Mouse (Mus musculus): Measurements from ENCODE around the gene Phldb1. TPM values are rescaled to one million over a fixed set of nuclear protein-coding genes. Genes with fewer than 3 reads are reported as not detected.
"Not testable (repeated sequence)": the region's sequence is repeated elsewhere in the genome, so short reads cannot be mapped to it uniquely, and the experiment has no call there.

Phldb1 gene
- 45.0 and 53.6 TPM in 2 replicates for polyA plus RNA-seq (2015; fragmentation: Nextera tagmentation; extraction: Ambion mirVana)

DNA sequence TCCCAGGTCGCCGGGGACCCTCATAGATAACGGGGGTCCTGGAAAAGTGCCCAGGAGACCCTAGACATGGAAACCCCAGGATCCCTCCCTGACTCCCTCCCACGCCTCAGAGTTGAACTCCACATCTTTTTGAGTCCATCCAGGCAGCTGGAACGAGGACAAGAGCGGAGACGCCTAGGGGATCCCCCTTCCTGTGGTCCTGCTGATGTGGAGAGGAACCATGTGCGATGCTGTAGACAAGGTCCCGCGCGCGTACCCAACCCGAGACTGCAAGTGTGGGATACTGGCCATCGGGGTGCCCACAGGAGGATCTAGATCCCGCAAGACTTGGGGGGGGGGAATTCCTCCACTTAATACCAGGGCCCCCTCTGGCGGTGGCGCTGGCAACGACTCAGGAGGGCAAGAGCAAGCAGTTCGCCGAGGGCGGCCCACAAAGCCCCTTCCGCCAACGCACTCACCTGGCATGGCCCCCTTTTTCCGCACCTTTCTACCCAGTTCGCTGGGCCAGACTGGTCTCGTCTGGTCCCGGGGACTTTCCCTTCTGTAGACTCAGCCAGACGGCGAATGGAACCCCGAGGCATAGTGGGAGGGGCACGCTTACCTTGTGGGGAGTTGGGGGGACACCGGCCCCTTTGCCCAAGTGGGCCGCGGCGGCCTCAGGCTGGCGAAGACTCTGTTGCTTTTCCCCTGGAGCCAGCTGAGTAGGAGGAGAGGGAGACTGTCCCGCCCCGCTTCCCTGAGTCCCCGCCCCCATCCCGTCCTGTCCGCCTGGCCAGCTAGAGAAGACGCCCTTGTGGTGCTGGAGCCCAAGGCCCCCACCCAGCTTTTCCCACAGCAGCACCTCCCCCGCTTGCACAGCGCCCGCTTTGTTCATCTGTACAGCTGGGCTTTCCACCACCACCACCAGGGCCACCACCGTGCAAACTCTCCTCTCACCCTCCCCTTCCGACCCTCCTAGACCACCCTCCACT, at the start of gene Phldb1:
Gene Phldb1 (minus strand): TSS at position 675 of the 971 bp plus-strand sequence.
- Histone ChIP-seq H3K27me3 (replicated peaks; ENCODE audit: control insufficient read depth, insufficient read depth, low read length) (no peaks in the 10 kb centered on the region), H3K36me3 (ENCODE audit: control insufficient read depth, insufficient read depth) (no peaks in the 10 kb centered on the region), H3K9me3 (ENCODE audit: control insufficient read depth, low read length) (no peaks in the 10 kb centered on the region), H3K9ac (replicated peaks; ENCODE audit: low read depth, low read length) (peak within 1 kb of the TSS; percentile 69), H3K27ac (ENCODE audit: low read length) (no peak within 1 kb of the TSS), H3K4me3 (replicated peaks; ENCODE audit: low read length) (peak within 1 kb of the TSS; percentile 65), H3K4me2 (ENCODE audit: low read length) (peak within 1 kb of the TSS; percentile 95), H3K4me1 (replicated peaks; ENCODE audit: control insufficient read depth, insufficient read depth, low read length) (peaks cover 21% of the 10 kb centered on the region)
- ATAC-seq = peak; percentile 71
- under 1% methylated on average over 46 of the region's 47 CpGs for WGBS

- H3K4me2 ChIP-seq (ENCODE audit: low read length) = peak overlapping the region; percentile 92
- peak overlapping the region; percentile 52 for H3K4me3 ChIP-seq (replicated peaks; ENCODE audit: low read length)
- H3K36me3 ChIP-seq (ENCODE audit: control insufficient read depth, insufficient read depth) = 0 out of 2 replicates have a peak, but pooled peaks cover 4% of the 10 kb centered on the region
- peak overlapping the region; percentile 66 for H3K9ac ChIP-seq (replicated peaks; ENCODE audit: low read depth, low read length)
- H3K27me3 ChIP-seq (replicated peaks; ENCODE audit: control insufficient read depth, insufficient read depth, low read length) = no peaks in the 10 kb centered on the region
- no peaks in the 10 kb centered on the region for H3K9me3 ChIP-seq (ENCODE audit: control insufficient read depth, low read length)
- ATAC-seq = peak; percentile 100
- H3K4me1 ChIP-seq (replicated peaks; ENCODE audit: control insufficient read depth, insufficient read depth, low read length) = peaks cover 9% of the 10 kb centered on the region
- WGBS = 0% methylated on average over 41 of the region's 41 CpGs
- peak overlapping the region; percentile 81 for H3K27ac ChIP-seq (ENCODE audit: low read length)
Observed at GRCm38 (mm10) chr9:44772750-44773651, 38.0 kb upstream of the Phldb1 start.

DNA sequence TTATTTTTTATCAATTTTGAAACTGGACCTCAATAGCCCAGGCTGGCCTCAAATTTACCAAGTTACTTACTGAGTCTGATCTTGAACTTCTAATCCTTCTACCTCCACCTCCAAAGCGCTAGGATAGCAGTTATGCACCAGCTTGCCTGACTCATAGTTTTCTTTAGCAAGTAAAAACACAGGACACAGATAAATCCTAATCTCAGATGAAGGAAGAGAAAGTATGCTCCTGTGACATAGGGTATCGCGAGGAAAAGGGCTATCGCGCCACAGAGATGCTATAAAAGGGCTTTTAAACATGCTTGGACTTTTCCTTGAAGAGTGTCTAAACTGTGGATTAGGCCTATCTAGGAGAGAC, 37.4 kb upstream of the Phldb1 start:
- no peak overlapping the region for H3K4me3 ChIP-seq (replicated peaks; ENCODE audit: low read length)
- no peak for ATAC-seq
- 0 out of 2 replicates have a peak, but pooled peaks cover 4% of the 10 kb centered on the region for H3K36me3 ChIP-seq (ENCODE audit: control insufficient read depth, insufficient read depth)

DNA sequence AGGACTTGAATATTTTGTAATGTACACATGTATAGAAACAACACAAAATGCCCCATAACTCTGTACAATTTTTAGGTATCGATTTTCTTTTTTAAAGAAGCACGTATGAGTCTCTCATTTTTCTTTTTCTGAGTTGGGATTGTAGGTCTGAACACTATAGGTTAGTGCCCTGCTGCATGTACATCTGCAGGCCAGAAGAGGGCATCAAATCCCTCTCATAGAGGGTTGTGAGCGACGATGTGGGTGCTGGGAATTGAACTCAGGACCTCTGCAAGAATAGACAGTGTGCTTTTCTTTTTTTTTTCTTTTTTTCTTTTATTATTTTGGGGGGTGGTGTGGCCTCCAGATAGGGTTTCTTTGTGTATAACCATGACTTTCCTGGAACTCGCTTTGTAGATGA, 36.4 kb upstream of the Phldb1 start:
- no peak overlapping the region for H3K4me3 ChIP-seq (replicated peaks; ENCODE audit: low read length)
- no peak for ATAC-seq
- WGBS = 92% methylated on average over 5 of the region's 5 CpGs
- H3K9ac ChIP-seq (replicated peaks; ENCODE audit: low read depth, low read length) = no peak overlapping the region
- peaks cover 11% of the 10 kb centered on the region for H3K4me1 ChIP-seq (replicated peaks; ENCODE audit: control insufficient read depth, insufficient read depth, low read length)
- H3K27me3 ChIP-seq (replicated peaks; ENCODE audit: control insufficient read depth, insufficient read depth, low read length) = no peaks in the 10 kb centered on the region
- no peak overlapping the region for H3K4me2 ChIP-seq (ENCODE audit: low read length)
- no peaks in the 10 kb centered on the region for H3K9me3 ChIP-seq (ENCODE audit: control insufficient read depth, low read length)
- 0 out of 2 replicates have a peak, but pooled peaks cover 2% of the 10 kb centered on the region for H3K36me3 ChIP-seq (ENCODE audit: control insufficient read depth, insufficient read depth)
- no peak overlapping the region for H3K27ac ChIP-seq (ENCODE audit: low read length)

More for the DNA sequence above, 37.4 kb upstream of the Phldb1 start:
- peaks cover 9% of the 10 kb centered on the region for H3K4me1 ChIP-seq (replicated peaks; ENCODE audit: control insufficient read depth, insufficient read depth, low read length)
- WGBS = 22% methylated on average over 5 of the region's 5 CpGs
- no peak overlapping the region for H3K27ac ChIP-seq (ENCODE audit: low read length)
- H3K9ac ChIP-seq (replicated peaks; ENCODE audit: low read depth, low read length) = no peak overlapping the region
- no peaks in the 10 kb centered on the region for H3K27me3 ChIP-seq (replicated peaks; ENCODE audit: control insufficient read depth, insufficient read depth, low read length)
- no peaks in the 10 kb centered on the region for H3K9me3 ChIP-seq (ENCODE audit: control insufficient read depth, low read length)
- H3K4me2 ChIP-seq (ENCODE audit: low read length) = no peak overlapping the region

GRCm38 (mm10) chr9:44768029-44768394, 33.0 kb upstream of the Phldb1 start:
- not testable (repeated sequence) for H3K9me3 ChIP-seq (ENCODE audit: control insufficient read depth, low read length); H3K9ac ChIP-seq (replicated peaks; ENCODE audit: low read depth, low read length); H3K36me3 ChIP-seq (ENCODE audit: control insufficient read depth, insufficient read depth); H3K27me3 ChIP-seq (replicated peaks; ENCODE audit: control insufficient read depth, insufficient read depth, low read length); ATAC-seq; H3K27ac ChIP-seq (ENCODE audit: low read length)
- WGBS = 47% methylated on average over 7 of the region's 9 CpGs
- Histone ChIP-seq H3K4me1 (replicated peaks; ENCODE audit: control insufficient read depth, insufficient read depth, low read length) (peaks cover 17% of the 10 kb centered on the region), H3K4me3 (replicated peaks; ENCODE audit: low read length) (peak overlapping the region; percentile 90), H3K4me2 (ENCODE audit: low read length) (peak overlapping the region; percentile 23)

DNA sequence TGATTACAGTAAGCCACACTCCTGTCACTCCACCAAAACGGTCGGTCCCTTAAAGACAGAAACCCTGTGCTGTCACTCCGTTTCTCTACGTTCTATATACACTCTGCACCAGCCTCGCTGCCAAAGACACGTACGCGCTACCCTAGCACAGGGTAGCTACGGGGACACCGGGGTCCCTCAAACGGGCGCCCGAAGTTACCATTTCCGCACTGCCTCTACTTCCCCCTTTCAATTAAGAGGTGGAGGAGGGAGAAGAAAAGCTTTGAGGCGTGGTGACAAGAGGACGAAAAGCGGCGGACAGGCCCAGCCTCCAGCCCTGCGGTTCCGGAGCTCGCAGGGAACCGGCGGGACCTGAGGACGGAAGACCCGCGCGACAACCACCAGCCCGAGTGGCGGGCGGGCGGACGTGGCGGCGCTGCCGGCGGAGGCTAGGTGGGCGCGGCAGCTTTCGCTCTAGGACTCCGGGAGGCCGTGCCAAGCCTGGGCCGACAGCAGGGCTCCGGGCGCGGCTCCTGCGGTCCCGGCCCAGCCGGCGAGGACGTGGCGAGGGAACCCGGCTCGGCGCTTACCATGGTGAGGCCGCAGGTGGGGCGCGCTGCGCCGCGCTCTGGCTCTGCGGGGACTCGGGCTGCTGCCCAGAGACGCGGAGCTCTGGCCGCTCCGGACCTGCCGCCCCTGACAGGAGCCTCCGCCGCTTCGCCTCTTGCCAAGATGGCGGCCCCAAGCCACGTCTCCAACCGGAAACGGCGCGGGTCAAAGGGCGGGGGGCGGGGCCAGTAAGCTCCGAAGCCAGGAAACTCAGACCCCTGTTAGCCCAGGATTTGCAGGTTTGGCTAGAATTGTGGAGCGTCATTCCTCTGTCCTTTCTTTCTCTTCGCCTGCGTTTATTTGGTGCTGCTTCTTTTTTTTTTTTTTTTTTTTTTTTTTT, 32.4 kb upstream of the Phldb1 start, which contains the start of the genes Arcn1 and Ift46:
Gene Arcn1 (minus strand): TSS at position 745 of the 928 bp plus-strand sequence.
Gene Ift46 (plus strand): TSS at position 808 of the 928 bp plus-strand sequence.
- ATAC-seq = peak; percentile 90
- no peaks in the 10 kb centered on the region for H3K36me3 ChIP-seq (ENCODE audit: control insufficient read depth, insufficient read depth)
- no peaks in the 10 kb centered on the region for H3K27me3 ChIP-seq (replicated peaks; ENCODE audit: control insufficient read depth, insufficient read depth, low read length)
- under 1% methylated on average over 82 of the region's 82 CpGs for WGBS
- H3K9me3 ChIP-seq (ENCODE audit: control insufficient read depth, low read length) = no peaks in the 10 kb centered on the region
- peak within 1 kb of the TSS; percentile 91 for H3K4me2 ChIP-seq (ENCODE audit: low read length)
- peak within 1 kb of the TSS; percentile 90 for H3K4me3 ChIP-seq (replicated peaks; ENCODE audit: low read length)
- H3K27ac ChIP-seq (ENCODE audit: low read length) = peak within 1 kb of the TSS; percentile 93
- H3K9ac ChIP-seq (replicated peaks; ENCODE audit: low read depth, low read length) = peak within 1 kb of the TSS; percentile 95
- peaks cover 17% of the 10 kb centered on the region for H3K4me1 ChIP-seq (replicated peaks; ENCODE audit: control insufficient read depth, insufficient read depth, low read length)

DNA sequence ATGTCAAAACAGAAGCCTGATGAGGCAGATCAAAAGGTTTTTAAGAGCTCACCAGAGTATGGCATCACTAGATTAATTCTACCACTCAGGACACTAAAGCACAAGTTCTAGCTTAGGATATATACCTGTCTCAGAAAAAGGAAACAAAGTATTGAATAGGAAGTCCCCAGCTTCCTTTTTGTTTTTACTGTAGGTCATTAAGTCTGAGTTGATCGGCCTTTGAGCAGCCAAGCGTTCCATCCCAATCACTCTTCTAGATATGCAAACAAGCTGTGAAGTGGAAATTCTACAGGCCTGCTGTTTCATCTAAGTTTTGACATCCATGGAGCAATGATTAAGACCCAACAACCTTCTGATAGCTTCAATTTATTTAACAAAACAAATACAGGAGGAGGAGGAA, 25.9 kb upstream of the Phldb1 start:
- Histone ChIP-seq H3K4me2 (ENCODE audit: low read length) (no peak overlapping the region), H3K9ac (replicated peaks; ENCODE audit: low read depth, low read length) (no peak overlapping the region), H3K4me1 (replicated peaks; ENCODE audit: control insufficient read depth, insufficient read depth, low read length) (peaks cover 15% of the 10 kb centered on the region), H3K27ac (ENCODE audit: low read length) (no peak overlapping the region), H3K4me3 (replicated peaks; ENCODE audit: low read length) (no peak overlapping the region), H3K27me3 (replicated peaks; ENCODE audit: control insufficient read depth, insufficient read depth, low read length) (no peaks in the 10 kb centered on the region), H3K36me3 (ENCODE audit: control insufficient read depth, insufficient read depth) (peaks cover 11% of the 10 kb centered on the region), H3K9me3 (ENCODE audit: control insufficient read depth, low read length) (no peaks in the 10 kb centered on the region)
- ATAC-seq = no peak
- WGBS = 89% methylated on average over 2 of the region's 2 CpGs

DNA sequence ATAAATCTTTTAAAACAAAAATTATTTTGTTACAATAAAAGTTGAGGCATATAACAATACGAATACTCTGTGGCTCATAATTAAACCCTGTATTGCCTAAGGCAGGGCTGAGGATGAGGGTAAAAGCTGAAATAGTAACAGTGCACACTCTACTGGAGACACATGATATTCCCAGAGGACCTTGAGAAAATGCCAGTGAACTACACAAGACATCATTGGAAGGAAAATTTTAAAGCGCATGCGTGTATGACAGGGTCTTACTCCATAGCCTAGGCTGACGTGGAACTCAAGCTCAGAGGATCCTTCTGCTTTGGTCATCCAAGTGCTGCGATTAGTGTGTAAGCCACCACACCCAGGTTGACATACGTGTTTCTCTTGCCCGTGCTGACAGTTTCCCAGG, 13.5 kb upstream of the Phldb1 start:
- Histone ChIP-seq H3K27me3 (replicated peaks; ENCODE audit: control insufficient read depth, insufficient read depth, low read length) (no peaks in the 10 kb centered on the region), H3K4me2 (ENCODE audit: low read length) (no peak overlapping the region), H3K9ac (replicated peaks; ENCODE audit: low read depth, low read length) (no peak overlapping the region), H3K36me3 (ENCODE audit: control insufficient read depth, insufficient read depth) (peaks cover 34% of the 10 kb centered on the region), H3K4me3 (replicated peaks; ENCODE audit: low read length) (no peak overlapping the region), H3K4me1 (replicated peaks; ENCODE audit: control insufficient read depth, insufficient read depth, low read length) (no peaks in the 10 kb centered on the region), H3K9me3 (ENCODE audit: control insufficient read depth, low read length) (no peaks in the 10 kb centered on the region), H3K27ac (ENCODE audit: low read length) (no peak overlapping the region)
- WGBS = 95% methylated on average over 7 of the region's 7 CpGs
- no peak for ATAC-seq
